Mouse (Mus musculus): ENCODE results near the gene Tsc22d2.

Tsc22d2 gene

GRCm38 (mm10) chr3:58515947-58516601 lies 101.6 kb downstream of the Tsc22d2 start:
- no peak for DNase-seq (ENCODE audit: low read depth)
